Mouse (Mus musculus): ENCODE results near the gene Adad2.

DNA sequence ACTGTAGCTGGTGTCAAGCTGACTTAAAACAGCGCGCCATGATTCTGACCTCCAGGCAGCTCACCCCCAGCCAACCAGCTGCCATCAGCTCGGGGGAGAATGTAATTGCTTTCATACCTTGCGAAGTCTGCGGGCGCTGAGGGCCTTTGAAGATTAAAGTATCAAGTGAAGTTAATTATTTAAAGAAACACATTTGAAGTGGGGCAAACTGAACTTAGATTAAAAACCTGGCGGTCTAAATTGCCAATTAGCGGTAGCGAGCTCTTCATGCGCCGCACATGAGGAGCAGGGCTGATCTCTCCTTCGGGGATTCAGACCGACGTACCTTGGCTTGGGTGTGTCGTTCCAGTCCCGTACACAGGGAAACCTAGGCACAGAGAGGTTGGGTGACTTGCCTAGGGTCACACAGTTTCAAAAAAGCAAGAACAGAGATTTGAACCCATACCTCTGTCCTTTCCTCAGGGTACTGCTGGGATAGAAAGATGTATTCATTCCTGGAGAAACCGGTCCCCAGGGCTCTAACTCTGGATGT, 31.9 kb downstream of the Adad2 start:
- no peak for TF ChIP-seq CTCF (IDR thresholded peaks at IDR 0.05; ENCODE audit: insufficient read depth, low read depth, low read length)
- TF ChIP-seq POLR2A (IDR thresholded peaks at IDR 0.05; ENCODE audit: insufficient read depth, low read depth, low read length), result no peak

All from olfactory bulb, adult 2 months (tissue).